Mouse (Mus musculus) central nervous system, embryonic 14 days (tissue): ENCODE measurements around the gene Gm21677. TPM values are rescaled to one million over a fixed set of nuclear protein-coding genes. Genes with fewer than 3 reads are reported as not detected.

Experiments
- polyA plus RNA-seq: library from polyadenylated mRNA; depleted of rRNA; stranded (reverse); fragments of >200 nt; gene quantifications from 2 replicates; pipeline ENCODE4 v1.2.3, GENCODE M21; 2012; rRNA removed

Gm21677 gene
- not detected in 2 replicates for polyA plus RNA-seq

GRCm38 (mm10) chrY:3306349-3306748, at the start of gene Gm21677:
Gene Gm21677, minus strand, starts transcription at chrY:3306449.

GRCm38 (mm10) chrY:3345229-3345628, 39.0 kb upstream of the Gm21677 start, which contains the start of gene Gm21693:
Gene Gm21693, minus strand, starts transcription at chrY:3345329.

Other genes with a start within 250 kb of the Gm21677 start
- not detected in 2 replicates for gene Gm21693, start 38.9 kb upstream of the Gm21677 start, polyA plus RNA-seq
- gene Gm21704, start 103.7 kb upstream of the Gm21677 start, polyA plus RNA-seq: 0.06 TPM in 1 of 2 replicates, not detected in the other
- not detected in 2 replicates for gene Gm21708, start 103.7 kb upstream of the Gm21677 start, polyA plus RNA-seq